Mouse (Mus musculus) erythroblast, embryonic 14.5 days (primary cell): ENCODE measurements around the gene Cttnbp2.

ENCODE experiments used
- GATA1 ChIP-seq: IDR thresholded peaks from 2 replicates; pipeline ENCODE4 v1.6.1; 2012; ENCODE audit warnings: low read length, inconsistent platforms, mixed read lengths
- TAL1 ChIP-seq: IDR thresholded peaks from 3 replicates; pipeline ENCODE4 v1.6.1; 2012; ENCODE audit warnings: low read length, inconsistent platforms, mixed read lengths

GRCm38 (mm10) chr6:18401066-18401674 lies 113.5 kb downstream of the Cttnbp2 start:
- TF ChIP-seq GATA1 (no peak), TAL1 (no peak)
